Mouse (Mus musculus) gastrocnemius, postnatal 14 days (tissue): ENCODE measurements around the gene Scgb2a2. TPM values are rescaled to one million over a fixed set of nuclear protein-coding genes. Genes with fewer than 3 reads are reported as not detected.

ENCODE experiments used
- microRNA-seq, 2 experiments: library from miRNA; unstranded; fragments of <30 nt; microRNA quantifications; one replicate each; pipeline ENCODE4 v1.2.0; 2021
- total RNA-seq, 2 experiments: library from RNA; stranded (reverse); gene quantifications; 2 replicates each; pipeline ENCODE4 v1.2.3; 2021

The Scgb2a2 gene
- total RNA-seq, 2 experiments from 2014 or later, result not detected

Small RNA genes within 50 kb of the gene (microRNA-seq; reads per million reads assigned to microRNA genes)
- gene Gm22369, result 0 reads per million in 2 experiments

Other genes starting within 250 kb of the Scgb2a2 start
- 1 to 10 TPM; 8.3 to 9.1 TPM for gene Incenp, start 52.0 kb downstream of the Scgb2a2 start, total RNA-seq
- 1,000 to 10,000 TPM; 2,162 to 2,185 TPM for gene Fth1, start 133.0 kb downstream of the Scgb2a2 start, total RNA-seq
- gene Best1, start 154.1 kb downstream of the Scgb2a2 start, total RNA-seq, result under 1 TPM; 0.29 to 0.41 TPM
- gene Rab3il1, start 154.1 kb downstream of the Scgb2a2 start, total RNA-seq, result 10 to 100 TPM in 1 of 2 experiments, 1 to 10 TPM in 1; 7.4 to 11.6 TPM
- 1 to 10 TPM; 5.4 to 6.0 TPM for gene Fads3, start 194.0 kb downstream of the Scgb2a2 start, total RNA-seq